Mouse (Mus musculus): ENCODE results near the gene Anapc11. TPM values are rescaled to one million over a fixed set of nuclear protein-coding genes. Genes with fewer than 3 reads are reported as not detected.

Anapc11 gene
- polyA plus RNA-seq (2011; ENCODE audit: insufficient read depth, insufficient read length, low read depth, missing spikeins), result 84.0 and 100 TPM in 2 replicates

DNA sequence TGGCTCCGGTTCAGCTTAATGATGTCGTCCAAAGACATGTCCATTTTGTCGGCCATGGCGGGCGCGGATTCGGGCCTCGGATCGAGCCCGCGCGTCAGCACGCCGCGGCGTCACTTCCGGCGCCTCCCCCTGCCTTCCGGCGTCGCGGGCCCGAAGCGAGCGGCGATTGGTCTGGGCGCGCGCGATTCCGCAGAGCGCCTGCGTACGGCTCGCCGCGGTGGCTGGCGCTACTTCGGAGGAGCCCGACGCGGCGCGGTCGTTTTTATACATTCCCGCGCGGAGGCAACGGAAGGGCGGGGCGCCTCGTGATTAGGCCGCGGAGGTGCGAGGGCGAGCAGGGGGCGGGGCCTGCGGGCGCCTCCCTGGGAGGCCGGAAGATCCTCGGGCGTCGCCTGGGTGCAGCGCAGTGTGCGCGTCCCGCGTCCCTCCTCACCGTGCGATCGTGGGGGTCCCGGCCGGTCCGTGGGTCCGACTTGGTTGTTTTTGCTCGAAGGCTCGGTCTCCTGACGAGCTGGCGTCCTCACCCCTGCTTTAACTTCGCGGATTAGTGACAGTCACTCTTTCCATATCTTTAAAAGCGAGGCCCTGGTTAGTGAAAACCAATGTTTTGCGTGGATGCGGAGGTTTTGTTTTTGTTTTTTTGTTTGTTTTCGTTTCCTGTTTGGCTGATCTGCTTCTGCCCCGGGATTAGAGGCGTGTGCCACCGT lies at the start of gene Anapc11, which contains the start of gene Alyref:
TSS of gene Anapc11 (plus strand) at position 139 of the 707 bp plus-strand sequence.
TSS of gene Alyref (minus strand) at position 83 of the 707 bp plus-strand sequence.
- no peaks in the 10 kb centered on the region for H3K9me3 ChIP-seq (replicated peaks; ENCODE audit: control insufficient read depth, insufficient read depth, low read length, poor library complexity, severe bottlenecking)
- no peaks in the 10 kb centered on the region for H3K27me3 ChIP-seq (ENCODE audit: control insufficient read depth, insufficient read depth, low read length, poor library complexity, severe bottlenecking)
- peak within 1 kb of the TSS; percentile 97 for H3K4me3 ChIP-seq (ENCODE audit: low read depth, low read length)
- H3K9ac ChIP-seq (ENCODE audit: low read depth, poor library complexity, severe bottlenecking), result peak within 1 kb of the TSS; percentile 97
- no peak for TF ChIP-seq CTCF (IDR thresholded peaks at IDR 0.05; ENCODE audit: low read depth, low read length)
- peak; percentile 22 for TF ChIP-seq POLR2A (IDR thresholded peaks at IDR 0.05; ENCODE audit: insufficient read depth, low read length)
- 0 out of 2 replicates have a peak, but pooled peaks have one; percentile 42 for TF ChIP-seq EP300 (IDR thresholded peaks at IDR 0.05; ENCODE audit: insufficient read depth, low read depth, low read length)
- peaks cover 51% of the 10 kb centered on the region for H3K36me3 ChIP-seq (ENCODE audit: control insufficient read depth, insufficient read depth, low read length, poor library complexity, severe bottlenecking)
- H3K4me1 ChIP-seq (ENCODE audit: control insufficient read depth, insufficient read depth, low read length), result peaks cover 1% of the 10 kb centered on the region
- peak within 1 kb of the TSS; percentile 61 for H3K27ac ChIP-seq (ENCODE audit: insufficient read depth, low read length)

DNA sequence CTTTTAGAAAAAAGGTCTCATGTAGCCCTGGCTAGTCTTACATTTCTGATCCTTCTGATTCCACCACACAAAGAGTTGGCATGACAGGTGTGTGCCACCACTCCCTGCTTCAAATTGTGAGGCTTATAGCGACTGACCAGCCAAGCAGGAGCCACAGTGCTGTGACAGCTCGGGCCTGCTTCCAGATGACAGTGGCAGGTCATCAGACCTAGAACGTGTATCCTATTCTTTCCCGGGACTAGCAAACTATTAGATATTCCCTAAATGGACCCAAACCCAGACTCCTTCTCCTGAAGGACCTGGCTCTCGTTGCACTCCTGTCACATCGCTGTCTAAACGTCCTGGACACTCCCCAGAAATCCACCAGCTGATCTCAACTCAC lies 49.4 kb upstream of the Anapc11 start:
- TF ChIP-seq EP300 (IDR thresholded peaks at IDR 0.05; ENCODE audit: insufficient read depth, low read depth, low read length), result no peak
- Histone ChIP-seq H3K36me3 (ENCODE audit: control insufficient read depth, insufficient read depth, low read length, poor library complexity, severe bottlenecking) (0 out of 2 replicates have a peak, but pooled peaks cover 2% of the 10 kb centered on the region), H3K9me3 (replicated peaks; ENCODE audit: control insufficient read depth, insufficient read depth, low read length, poor library complexity, severe bottlenecking) (no peaks in the 10 kb centered on the region), H3K27me3 (ENCODE audit: control insufficient read depth, insufficient read depth, low read length, poor library complexity, severe bottlenecking) (no peaks in the 10 kb centered on the region), H3K4me3 (ENCODE audit: low read depth, low read length) (peak overlapping the region; percentile 96), H3K9ac (ENCODE audit: low read depth, poor library complexity, severe bottlenecking) (peak overlapping the region; percentile 81), H3K27ac (ENCODE audit: insufficient read depth, low read length) (peak overlapping the region; percentile 33; the same call in 1 of the 2 replicates), H3K4me1 (ENCODE audit: control insufficient read depth, insufficient read depth, low read length) (no peaks in the 10 kb centered on the region)

DNA sequence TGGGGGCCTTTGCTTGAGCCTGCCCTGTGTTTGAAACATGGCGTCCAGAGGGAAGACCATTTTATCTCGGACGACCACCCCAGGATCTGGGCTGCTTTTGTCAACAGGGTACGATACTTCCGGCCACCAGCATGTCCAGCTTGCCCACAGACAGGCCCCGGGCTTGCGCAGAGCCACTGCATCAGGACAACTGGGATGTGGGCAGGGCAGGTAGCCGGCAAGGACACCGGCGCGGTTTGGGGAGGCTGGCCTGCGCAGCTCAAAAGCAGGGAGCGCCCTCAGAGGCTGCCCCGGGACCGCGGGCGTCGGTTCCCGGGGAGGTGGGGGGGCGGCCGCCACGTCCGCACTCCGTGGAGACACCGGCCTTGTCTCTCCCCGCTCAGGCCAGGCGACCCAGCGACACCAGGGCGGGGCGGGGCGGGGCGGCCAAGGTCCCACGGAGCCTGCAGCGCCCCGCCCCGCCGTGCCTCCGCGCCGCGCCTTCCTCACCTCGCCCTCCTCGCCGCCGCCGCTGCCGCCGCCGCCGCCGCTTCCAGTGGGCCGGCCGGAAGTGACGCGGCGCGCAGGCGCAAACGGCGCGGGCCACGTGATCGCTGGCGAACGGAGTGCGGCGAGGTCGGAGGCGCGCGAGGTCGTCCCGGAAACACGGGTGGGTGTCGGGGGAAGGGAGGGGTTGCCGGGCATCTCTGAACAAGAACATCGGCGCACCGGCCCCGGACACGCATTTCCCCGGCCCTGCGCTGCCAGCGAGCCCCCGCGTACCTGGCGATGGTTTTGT lies 48.9 kb upstream of the Anapc11 start, which contains the start of gene Mcrip1:
TSS of gene Mcrip1 (minus strand) at position 560 of the 778 bp plus-strand sequence.
- H3K27me3 ChIP-seq (ENCODE audit: control insufficient read depth, insufficient read depth, low read length, poor library complexity, severe bottlenecking), result no peaks in the 10 kb centered on the region
- peak within 1 kb of the TSS; percentile 96 for H3K4me3 ChIP-seq (ENCODE audit: low read depth, low read length)
- H3K9me3 ChIP-seq (replicated peaks; ENCODE audit: control insufficient read depth, insufficient read depth, low read length, poor library complexity, severe bottlenecking), result no peaks in the 10 kb centered on the region
- H3K4me1 ChIP-seq (ENCODE audit: control insufficient read depth, insufficient read depth, low read length), result no peaks in the 10 kb centered on the region
- H3K36me3 ChIP-seq (ENCODE audit: control insufficient read depth, insufficient read depth, low read length, poor library complexity, severe bottlenecking), result 0 out of 2 replicates have a peak, but pooled peaks cover 2% of the 10 kb centered on the region
- peak within 1 kb of the TSS; percentile 81 for H3K9ac ChIP-seq (ENCODE audit: low read depth, poor library complexity, severe bottlenecking)
- H3K27ac ChIP-seq (ENCODE audit: insufficient read depth, low read length), result peak within 1 kb of the TSS; percentile 33; the same call in 1 of the 2 replicates
- TF ChIP-seq EP300 (IDR thresholded peaks at IDR 0.05; ENCODE audit: insufficient read depth, low read depth, low read length), result no peak
- TF ChIP-seq CTCF (IDR thresholded peaks at IDR 0.05; ENCODE audit: low read depth, low read length), result no peak
- no peak for TF ChIP-seq POLR2A (IDR thresholded peaks at IDR 0.05; ENCODE audit: insufficient read depth, low read length)

DNA sequence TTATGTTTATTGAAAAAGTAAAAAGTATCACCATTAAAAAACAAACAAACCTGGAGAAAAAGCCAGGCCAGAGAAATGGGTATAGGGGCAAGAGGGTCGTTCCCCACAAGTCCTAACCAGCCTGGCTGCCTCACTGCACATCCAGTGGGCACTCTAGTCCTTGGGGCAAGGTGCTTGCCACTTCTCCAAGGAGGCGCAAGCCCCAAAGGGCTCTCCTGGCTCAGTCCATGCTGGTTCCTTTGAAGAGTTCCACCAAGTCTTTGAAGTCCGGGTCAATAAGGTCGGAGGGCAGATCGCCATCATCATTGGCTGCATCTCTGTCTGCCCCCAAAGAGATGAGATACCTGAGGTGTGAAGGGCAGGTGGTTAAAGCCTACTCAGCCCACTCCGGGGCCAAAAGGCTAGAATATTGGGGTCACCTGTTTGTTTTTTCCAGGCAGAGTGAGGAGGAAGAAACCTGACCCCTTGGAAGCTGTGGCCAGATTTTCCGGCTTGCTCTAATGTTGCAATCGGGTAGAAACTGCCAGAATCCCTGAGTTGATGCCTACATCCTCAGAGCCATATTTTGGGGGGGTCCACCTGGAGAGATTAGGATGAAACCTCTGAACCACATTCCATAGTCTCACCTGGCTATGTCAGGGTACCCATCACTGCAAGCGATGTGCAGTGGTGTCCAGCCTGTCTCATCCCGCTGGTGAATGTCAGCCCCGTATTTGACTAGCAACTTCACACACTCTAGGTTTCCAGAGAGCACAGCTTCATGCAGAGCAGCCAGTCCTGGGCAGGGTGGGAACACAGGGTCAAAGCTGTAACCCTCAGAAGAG lies 48.0 kb upstream of the Anapc11 start:
- peak overlapping the region; percentile 70 for H3K4me3 ChIP-seq (ENCODE audit: low read depth, low read length)
- H3K9ac ChIP-seq (ENCODE audit: low read depth, poor library complexity, severe bottlenecking), result peak overlapping the region; percentile 81
- H3K36me3 ChIP-seq (ENCODE audit: control insufficient read depth, insufficient read depth, low read length, poor library complexity, severe bottlenecking), result no peaks in the 10 kb centered on the region
- no peaks in the 10 kb centered on the region for H3K4me1 ChIP-seq (ENCODE audit: control insufficient read depth, insufficient read depth, low read length)
- H3K27me3 ChIP-seq (ENCODE audit: control insufficient read depth, insufficient read depth, low read length, poor library complexity, severe bottlenecking), result no peaks in the 10 kb centered on the region
- H3K27ac ChIP-seq (ENCODE audit: insufficient read depth, low read length), result no peak overlapping the region
- H3K9me3 ChIP-seq (replicated peaks; ENCODE audit: control insufficient read depth, insufficient read depth, low read length, poor library complexity, severe bottlenecking), result no peaks in the 10 kb centered on the region
- TF ChIP-seq POLR2A (IDR thresholded peaks at IDR 0.05; ENCODE audit: insufficient read depth, low read length) (no peak), EP300 (IDR thresholded peaks at IDR 0.05; ENCODE audit: insufficient read depth, low read depth, low read length) (no peak), CTCF (IDR thresholded peaks at IDR 0.05; ENCODE audit: low read depth, low read length) (no peak)

DNA sequence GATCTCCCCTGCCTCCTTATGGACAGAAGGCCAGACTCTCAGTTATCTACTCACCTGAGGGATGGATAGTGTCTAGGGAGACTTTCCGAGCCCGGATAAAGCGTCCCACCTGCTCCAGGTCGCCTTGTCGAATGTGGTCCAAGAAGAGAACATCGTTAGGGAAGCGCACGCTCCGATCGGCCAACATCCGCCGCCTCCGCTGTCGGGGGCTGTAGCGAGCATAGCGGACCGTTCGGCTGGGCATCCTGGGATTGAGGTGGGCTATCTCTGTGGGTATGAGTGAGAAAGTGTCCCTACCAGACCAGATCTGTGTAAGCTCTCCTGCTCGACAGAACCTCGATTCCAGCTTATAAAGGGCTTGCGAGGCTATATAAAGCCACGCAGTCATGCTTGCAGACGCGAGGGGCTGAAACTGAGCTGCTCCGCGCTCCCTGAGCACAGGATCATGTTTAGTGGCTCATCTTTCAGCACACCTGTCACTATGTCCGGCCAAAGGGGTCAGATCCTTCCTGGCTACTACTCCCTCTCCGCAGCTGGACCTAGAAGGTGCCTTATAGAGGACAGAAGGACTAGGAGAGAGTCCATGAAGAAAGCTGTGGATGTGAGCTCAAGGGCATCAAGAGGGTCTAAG lies 47.3 kb upstream of the Anapc11 start, which contains the start of gene Ppp1r27:
TSS of gene Ppp1r27 (minus strand) at position 323 of the 631 bp plus-strand sequence.
- no peaks in the 10 kb centered on the region for H3K27me3 ChIP-seq (ENCODE audit: control insufficient read depth, insufficient read depth, low read length, poor library complexity, severe bottlenecking)
- no peaks in the 10 kb centered on the region for H3K9me3 ChIP-seq (replicated peaks; ENCODE audit: control insufficient read depth, insufficient read depth, low read length, poor library complexity, severe bottlenecking)
- no peaks in the 10 kb centered on the region for H3K4me1 ChIP-seq (ENCODE audit: control insufficient read depth, insufficient read depth, low read length)
- H3K27ac ChIP-seq (ENCODE audit: insufficient read depth, low read length), result no peak within 1 kb of the TSS
- peak within 1 kb of the TSS; percentile 81 for H3K9ac ChIP-seq (ENCODE audit: low read depth, poor library complexity, severe bottlenecking)
- H3K4me3 ChIP-seq (ENCODE audit: low read depth, low read length), result peak within 1 kb of the TSS; percentile 70
- TF ChIP-seq CTCF (IDR thresholded peaks at IDR 0.05; ENCODE audit: low read depth, low read length) (no peak), POLR2A (IDR thresholded peaks at IDR 0.05; ENCODE audit: insufficient read depth, low read length) (no peak), EP300 (IDR thresholded peaks at IDR 0.05; ENCODE audit: insufficient read depth, low read depth, low read length) (no peak)
- no peaks in the 10 kb centered on the region for H3K36me3 ChIP-seq (ENCODE audit: control insufficient read depth, insufficient read depth, low read length, poor library complexity, severe bottlenecking)

All from ES-Bruce4 (cell line).